Mouse (Mus musculus) lung, embryonic 14.5 days (tissue): ENCODE measurements around the gene Pts. TPM values are rescaled to one million over a fixed set of nuclear protein-coding genes. Genes with fewer than 3 reads are reported as not detected.

Experiments
- ATAC-seq: fragments of 200-750 bp; cut with Nextera tagmentation; 2 replicates; pipeline ENCODE4 v1.8.0; 2017; ENCODE audit warnings: mild to moderate bottlenecking, moderate TSS enrichment, moderate library complexity; ENCODE audit not compliant: insufficient read depth
- DNase-seq: peaks from one replicate; pipeline ENCODE4 v3.0.0-alpha.2; 2015
- H3K27ac ChIP-seq: fragments of 300-500 bp; sonication (generic); 2 replicates; pipeline ENCODE4 v1.5.1; 2014; ENCODE audit warnings: low read depth, mild to moderate bottlenecking, moderate library complexity
- H3K27me3 ChIP-seq: fragments of 300-500 bp; sonication (generic); 2 replicates; pipeline ENCODE4 v1.6.1; 2014; ENCODE audit warnings: low read length, control low read depth; ENCODE audit not compliant: insufficient read depth
- H3K36me3 ChIP-seq: fragments of 300-500 bp; sonication (generic); 2 replicates; pipeline ENCODE4 v1.6.1; 2014; ENCODE audit warnings: control low read depth; ENCODE audit not compliant: insufficient read depth
- H3K4me1 ChIP-seq: fragments of 300-500 bp; sonication (generic); 2 replicates; pipeline ENCODE4 v1.6.1; 2014; ENCODE audit warnings: antibody characterized with exemption, control low read depth; ENCODE audit not compliant: insufficient read depth
- H3K4me2 ChIP-seq: fragments of 300-500 bp; sonication (generic); 2 replicates; pipeline ENCODE4 v1.6.1; 2014; ENCODE audit warnings: mild to moderate bottlenecking
- H3K4me3 ChIP-seq: fragments of 300-500 bp; sonication (generic); 2 replicates; pipeline ENCODE4 v1.5.1; 2014; ENCODE audit warnings: low read depth, low read length
- H3K9ac ChIP-seq: fragments of 300-500 bp; sonication (generic); 2 replicates; pipeline ENCODE4 v1.6.1; 2014
- H3K9me3 ChIP-seq: fragments of 300-500 bp; sonication (generic); 2 replicates; pipeline ENCODE4 v1.6.1; 2016; ENCODE audit warnings: low read depth, low read length, control low read depth
- CTCF ChIP-seq: IDR thresholded peaks from 2 replicates; pipeline ENCODE4 v1.5.1; 2016; ENCODE audit warnings: antibody characterized with exemption, low read depth
- WGBS: fragments of 180-500 bp; shearing (Covaris S2); extraction: QIAGEN DNeasy Blood & Tissue Kit; methylation state at CpG from one replicate; pipeline ENCODE4 v1.1.7; 2014; 5-methylcytosine and 5-hydroxymethylcytosine counted together
- polyA plus RNA-seq: library from polyadenylated mRNA; unstranded; fragments of >200 nt; fragmentation: Nextera tagmentation; extraction: Ambion mirVana; gene quantifications from 2 replicates; pipeline ENCODE4 v1.2.1, GENCODE M21; 2014

Pts gene
- polyA plus RNA-seq, 1 experiment from 2014 or later, result 61.1 TPM

DNA sequence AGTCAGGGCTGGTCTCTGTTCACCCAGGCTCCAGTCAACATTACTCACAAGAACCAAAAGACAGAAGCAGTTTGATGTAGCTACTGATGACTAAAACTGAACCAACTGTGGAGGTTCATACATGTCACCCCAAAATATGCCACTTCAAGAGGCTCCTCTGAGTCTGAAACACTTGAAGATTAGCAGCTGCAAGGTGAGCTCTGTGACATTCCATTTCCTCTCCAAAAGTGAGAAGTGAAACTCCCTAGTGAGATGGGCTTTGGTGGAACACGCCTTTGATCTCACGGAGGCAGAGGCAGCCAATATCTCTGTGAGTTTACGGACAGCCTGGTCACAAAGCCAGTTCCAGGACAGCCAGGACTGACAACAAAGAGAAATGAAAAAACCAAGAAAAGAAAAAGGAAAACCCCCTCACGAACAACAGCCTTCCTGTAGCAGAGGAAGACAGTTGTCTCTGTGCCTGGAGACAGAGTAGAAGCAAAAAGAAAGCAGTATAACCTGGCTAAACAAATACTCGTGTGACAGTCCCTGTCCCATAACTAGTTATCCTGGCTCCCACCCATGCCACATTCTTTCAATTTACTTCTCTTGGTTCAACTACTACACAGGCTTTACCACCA, 19.4 kb upstream of the Pts start:
- ATAC-seq, result no peak
- 25% methylated on average over 5 of the region's 5 CpGs for WGBS
- no peak for DNase-seq
- Histone ChIP-seq H3K9ac (no peak overlapping the region), H3K4me2 (no peak overlapping the region), H3K27me3 (no peaks in the 10 kb centered on the region), H3K4me3 (no peak overlapping the region), H3K36me3 (no peaks in the 10 kb centered on the region), H3K4me1 (no peaks in the 10 kb centered on the region), H3K27ac (no peak overlapping the region), H3K9me3 (no peaks in the 10 kb centered on the region)
- TF ChIP-seq CTCF, result no peak

GRCm38 (mm10) chr9:50542401-50542800, 13.9 kb upstream of the Pts start:
- H3K27me3 ChIP-seq, result no peaks in the 10 kb centered on the region
- H3K4me3 ChIP-seq, result no peak overlapping the region
- H3K9me3 ChIP-seq, result no peaks in the 10 kb centered on the region
- H3K9ac ChIP-seq, result no peak overlapping the region
- WGBS, result 70% methylated on average over 9 of the region's 9 CpGs
- no peak for TF ChIP-seq CTCF
- no peak for DNase-seq
- ATAC-seq, result no peak
- no peak overlapping the region for H3K27ac ChIP-seq
- no peaks in the 10 kb centered on the region for H3K36me3 ChIP-seq
- no peaks in the 10 kb centered on the region for H3K4me1 ChIP-seq
- H3K4me2 ChIP-seq, result no peak overlapping the region

DNA sequence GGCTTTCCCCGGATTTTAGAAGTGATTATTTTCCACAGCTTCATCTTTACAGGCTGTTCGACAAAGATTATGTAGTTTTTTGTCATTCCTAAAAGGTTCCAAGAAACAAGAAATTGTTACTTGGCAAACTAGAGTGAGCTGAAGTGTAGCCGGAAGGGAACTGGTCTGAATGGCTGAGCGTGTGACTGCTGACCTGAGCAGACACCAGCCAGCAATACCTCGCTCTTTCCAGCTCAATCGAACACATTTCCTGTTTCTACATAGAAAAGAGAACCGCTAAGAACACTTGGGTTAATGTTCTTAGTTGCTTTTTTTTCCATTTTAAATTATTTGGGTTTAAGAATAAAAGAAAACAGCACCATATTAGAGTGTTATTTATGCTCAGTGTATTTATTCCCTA, 11.6 kb upstream of the Pts start:
- 56% methylated on average over 7 of the region's 7 CpGs for WGBS
- TF ChIP-seq CTCF, result no peak
- Histone ChIP-seq H3K4me3 (no peak overlapping the region), H3K27me3 (no peaks in the 10 kb centered on the region), H3K9ac (no peak overlapping the region), H3K27ac (no peak overlapping the region), H3K36me3 (no peaks in the 10 kb centered on the region), H3K4me2 (no peak overlapping the region), H3K4me1 (no peaks in the 10 kb centered on the region), H3K9me3 (no peaks in the 10 kb centered on the region)
- ATAC-seq, result no peak
- DNase-seq, result no peak

DNA sequence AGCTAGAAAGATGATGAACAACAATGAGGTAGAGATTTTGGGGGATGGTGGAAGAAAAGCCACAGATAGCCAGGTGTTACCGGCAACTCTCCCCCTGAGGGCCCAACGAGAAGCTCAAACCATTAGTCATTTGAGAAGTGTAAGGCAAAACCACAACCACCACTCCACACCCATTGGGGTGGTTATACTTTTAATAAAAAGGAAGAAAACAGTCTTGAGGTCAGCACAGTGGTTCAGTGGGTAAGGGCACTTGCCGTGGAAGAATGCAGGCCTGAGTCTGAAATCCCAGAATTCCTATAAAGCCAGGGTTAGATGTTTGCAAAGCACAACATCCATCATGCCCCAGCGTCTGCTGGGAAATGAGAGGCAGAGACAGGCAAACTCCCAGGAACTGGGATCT, 8.8 kb upstream of the Pts start:
- ATAC-seq (no peak), DNase-seq (no peak)
- Histone ChIP-seq H3K36me3 (no peaks in the 10 kb centered on the region), H3K27ac (no peak overlapping the region), H3K9ac (no peak overlapping the region), H3K27me3 (no peaks in the 10 kb centered on the region), H3K4me3 (no peak overlapping the region), H3K4me2 (no peak overlapping the region), H3K9me3 (no peaks in the 10 kb centered on the region), H3K4me1 (no peaks in the 10 kb centered on the region)
- TF ChIP-seq CTCF, result no peak
- WGBS, result 52% methylated on average over 4 of the region's 4 CpGs

GRCm38 (mm10) chr9:50536603-50537135, 8.1 kb upstream of the Pts start:
- H3K36me3 ChIP-seq, result no peaks in the 10 kb centered on the region
- no peak for TF ChIP-seq CTCF
- no peak overlapping the region for H3K9ac ChIP-seq
- H3K9me3 ChIP-seq, result no peaks in the 10 kb centered on the region
- no peak overlapping the region for H3K4me2 ChIP-seq
- no peak for ATAC-seq
- no peaks in the 10 kb centered on the region for H3K27me3 ChIP-seq
- H3K4me3 ChIP-seq, result no peak overlapping the region
- H3K27ac ChIP-seq, result no peak overlapping the region
- DNase-seq, result no peak
- H3K4me1 ChIP-seq, result no peaks in the 10 kb centered on the region
- 56% methylated on average over 7 of the region's 7 CpGs for WGBS

- ATAC-seq, result no peak
- no peak for TF ChIP-seq CTCF
- H3K27ac ChIP-seq, result no peak overlapping the region
- WGBS, result 74% methylated on average over 5 of the region's 5 CpGs
- DNase-seq, result no peak
- H3K4me2 ChIP-seq, result no peak overlapping the region
- no peaks in the 10 kb centered on the region for H3K4me1 ChIP-seq
- no peak overlapping the region for H3K9ac ChIP-seq
- H3K36me3 ChIP-seq, result no peaks in the 10 kb centered on the region
- no peak overlapping the region for H3K4me3 ChIP-seq
- no peaks in the 10 kb centered on the region for H3K9me3 ChIP-seq
- no peaks in the 10 kb centered on the region for H3K27me3 ChIP-seq
These were observed 7.4 kb upstream of the Pts start for GRCm38 (mm10) chr9:50535930-50536329.

DNA sequence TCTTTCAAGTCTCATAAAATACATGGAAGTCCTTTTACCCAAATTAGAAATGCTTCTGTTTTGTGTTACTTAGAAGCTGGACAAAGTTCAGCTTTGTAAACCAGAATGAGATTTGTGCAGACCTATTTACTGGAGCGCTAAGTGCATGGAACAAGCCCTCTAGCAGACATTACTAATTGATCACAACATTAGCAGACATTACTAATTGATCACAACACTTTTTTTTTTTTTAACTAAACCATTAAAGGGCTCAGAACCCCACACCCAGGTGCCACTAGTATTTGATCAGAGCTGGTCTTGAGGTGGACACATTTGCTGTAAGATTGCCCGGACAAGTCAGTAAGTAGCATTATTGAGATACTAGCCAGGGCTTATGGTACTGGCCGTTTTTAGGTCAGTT, 5.3 kb upstream of the Pts start:
- Histone ChIP-seq H3K4me1 (no peaks in the 10 kb centered on the region), H3K27me3 (no peaks in the 10 kb centered on the region), H3K4me2 (no peak overlapping the region), H3K4me3 (no peak overlapping the region), H3K9me3 (no peaks in the 10 kb centered on the region), H3K36me3 (no peaks in the 10 kb centered on the region), H3K9ac (no peak overlapping the region), H3K27ac (no peak overlapping the region)
- DNase-seq, result no peak
- no peak for TF ChIP-seq CTCF
- WGBS, result 67% methylated on average over 3 of the region's 3 CpGs
- ATAC-seq, result no peak
